Mouse (Mus musculus) stomach, postnatal 0 days (tissue): ENCODE data around the gene Gm42669. TPM values are rescaled to one million over a fixed set of nuclear protein-coding genes. Genes with fewer than 3 reads are reported as not detected.

Experiments
- ATAC-seq: fragments of 200-750 bp; cut with Nextera tagmentation; 2 replicates; pipeline ENCODE4 v1.8.0; 2017; ENCODE audit not compliant: low FRiP score, low TSS enrichment
- DNase-seq: peaks from one replicate; pipeline ENCODE4 v3.0.0-alpha.2; 2016; ENCODE audit warnings: low spot score
- H3K27ac ChIP-seq: fragments of 300-500 bp; sonication (generic); replicated peaks from 2 replicates; pipeline ENCODE4 v1.5.1; 2014; ENCODE audit warnings: mild to moderate bottlenecking, control low read depth
- H3K27me3 ChIP-seq: fragments of 300-500 bp; sonication (generic); 2 replicates; pipeline ENCODE4 v1.6.1; 2014; ENCODE audit warnings: low read length; ENCODE audit not compliant: control insufficient read depth, insufficient read depth
- H3K36me3 ChIP-seq: fragments of 300-500 bp; sonication (generic); 2 replicates; pipeline ENCODE4 v1.6.1; 2014; ENCODE audit warnings: low read length, mixed read lengths; ENCODE audit not compliant: control insufficient read depth, insufficient read depth
- H3K4me1 ChIP-seq: fragments of 300-500 bp; sonication (generic); replicated peaks from 2 replicates; pipeline ENCODE4 v1.6.1; 2014; ENCODE audit warnings: antibody characterized with exemption; ENCODE audit not compliant: control insufficient read depth, insufficient read depth
- H3K4me2 ChIP-seq: fragments of 300-500 bp; sonication (generic); replicated peaks from 2 replicates; pipeline ENCODE4 v1.6.1; 2014; ENCODE audit warnings: low read depth, mild to moderate bottlenecking, control low read depth, moderate library complexity
- H3K4me3 ChIP-seq: fragments of 300-500 bp; sonication (generic); 2 replicates; pipeline ENCODE4 v1.5.1; 2014; ENCODE audit warnings: low read depth, low read length, control low read depth
- H3K9ac ChIP-seq: fragments of 300-500 bp; sonication (generic); 2 replicates; pipeline ENCODE4 v1.6.1; 2014; ENCODE audit warnings: mild to moderate bottlenecking, low read length, control low read depth, mixed read lengths
- H3K9me3 ChIP-seq: fragments of 300-500 bp; sonication (generic); 2 replicates; pipeline ENCODE4 v1.6.1; 2016; ENCODE audit warnings: low read length; ENCODE audit not compliant: control insufficient read depth
- CTCF ChIP-seq: IDR thresholded peaks from 2 replicates; pipeline ENCODE4 v1.5.1; 2016; ENCODE audit warnings: antibody characterized with exemption, low read depth, mild to moderate bottlenecking, moderate library complexity
- EP300 ChIP-seq: optimal IDR thresholded peaks from 2 replicates; pipeline ENCODE3; 2016; ENCODE audit warnings: antibody characterized with exemption
- WGBS: fragments of 180-500 bp; shearing (Covaris S2); extraction: QIAGEN DNeasy Blood & Tissue Kit; methylation state at CpG from one replicate; pipeline ENCODE4 v1.1.7; 2014; 5-methylcytosine and 5-hydroxymethylcytosine counted together
- polyA plus RNA-seq: library from polyadenylated mRNA; unstranded; fragments of >200 nt; fragmentation: Nextera tagmentation; extraction: Ambion mirVana; gene quantifications from 2 replicates; pipeline ENCODE4 v1.2.1, GENCODE M21; 2015

The Gm42669 gene
- polyA plus RNA-seq, 1 experiment from 2014 or later, result 0.13 TPM

DNA sequence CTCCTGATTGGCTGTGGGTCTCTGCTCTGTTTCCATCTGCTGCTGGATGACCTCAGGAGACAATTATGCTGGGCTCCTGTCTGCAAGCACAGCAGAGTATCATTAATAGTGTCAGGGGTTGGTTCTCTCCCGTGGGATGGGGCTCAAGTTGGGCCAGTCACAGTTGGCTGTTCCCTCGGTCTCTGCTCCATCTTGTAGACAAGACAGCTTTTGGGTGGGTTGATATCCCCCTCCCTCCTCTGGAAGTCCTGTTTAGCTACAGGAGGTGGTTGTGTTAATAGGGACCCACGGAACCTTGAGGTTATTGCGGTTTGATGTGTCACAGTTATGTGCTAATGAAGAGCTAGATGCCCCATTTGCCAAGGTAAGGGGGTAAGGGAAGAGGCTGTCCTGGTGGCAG lies 18.4 kb upstream of the Gm42669 start:
- TF ChIP-seq CTCF (no peak), EP300 (no peak)
- ATAC-seq, result no peak
- 62% methylated on average over 4 of the region's 4 CpGs for WGBS
- H3K9me3 ChIP-seq, result no peaks in the 10 kb centered on the region
- H3K36me3 ChIP-seq, result no peaks in the 10 kb centered on the region
- H3K4me1 ChIP-seq, result no peaks in the 10 kb centered on the region
- no peaks in the 10 kb centered on the region for H3K27me3 ChIP-seq
- no peak overlapping the region for H3K9ac ChIP-seq
- DNase-seq, result no peak
- no peak overlapping the region for H3K4me3 ChIP-seq
- no peak overlapping the region for H3K27ac ChIP-seq
- no peak overlapping the region for H3K4me2 ChIP-seq

DNA sequence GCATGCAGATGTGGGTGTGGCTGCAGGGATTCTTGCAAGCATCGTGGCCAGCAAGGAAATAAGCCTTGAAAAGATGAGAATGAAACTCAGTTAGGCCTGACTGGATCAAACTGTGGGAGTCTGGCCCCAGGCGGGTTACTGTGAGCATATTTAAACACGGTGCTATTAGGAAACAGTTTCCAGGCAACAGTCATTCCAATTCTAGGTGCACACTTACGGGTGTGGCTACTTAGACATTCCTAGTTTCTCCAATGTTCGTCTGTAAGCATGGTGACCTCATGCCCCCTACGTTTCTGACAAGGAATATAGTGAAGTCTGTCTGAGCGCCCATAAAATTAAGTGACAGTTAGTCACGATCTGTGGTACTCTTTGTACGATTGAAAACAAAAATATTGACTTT lies 16.4 kb upstream of the Gm42669 start:
- WGBS, result 60% methylated on average over 9 of the region's 9 CpGs
- no peak for ATAC-seq

DNA sequence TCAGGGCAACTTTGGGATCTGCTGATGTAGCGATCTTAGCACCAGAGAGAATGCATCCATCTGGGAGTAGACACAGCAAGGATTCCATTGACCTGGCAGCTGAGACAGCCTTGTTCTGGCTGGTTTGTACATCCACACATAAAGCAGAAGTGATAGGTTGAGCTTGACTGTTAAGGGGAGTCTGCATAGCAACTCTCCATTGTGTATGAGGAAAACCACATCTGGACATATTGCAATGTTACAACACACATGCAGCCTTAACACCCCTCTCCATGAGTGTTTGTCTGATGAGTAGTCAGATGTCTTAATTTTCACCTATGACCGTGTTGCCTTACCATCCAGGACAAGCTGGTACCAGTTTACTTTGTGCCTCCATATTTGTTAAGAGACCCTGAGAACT lies 14.9 kb upstream of the Gm42669 start:
- H3K36me3 ChIP-seq, result peaks cover 3% of the 10 kb centered on the region; the same call in 1 of the 2 replicates
- no peak overlapping the region for H3K9ac ChIP-seq
- ATAC-seq (no peak), DNase-seq (no peak)
- H3K4me1 ChIP-seq, result no peaks in the 10 kb centered on the region
- no peak overlapping the region for H3K4me2 ChIP-seq
- WGBS, result 91% methylated on average over 2 of the region's 2 CpGs
- H3K27me3 ChIP-seq, result no peaks in the 10 kb centered on the region
- H3K9me3 ChIP-seq, result no peaks in the 10 kb centered on the region
- H3K27ac ChIP-seq, result no peak overlapping the region
- TF ChIP-seq CTCF, result no peak
- no peak for TF ChIP-seq EP300
- no peak overlapping the region for H3K4me3 ChIP-seq

More for the DNA sequence above, 16.4 kb upstream of the Gm42669 start:
- Histone ChIP-seq H3K36me3 (peaks cover 3% of the 10 kb centered on the region; the same call in 1 of the 2 replicates), H3K9ac (no peak overlapping the region), H3K4me2 (no peak overlapping the region), H3K27ac (no peak overlapping the region), H3K27me3 (no peaks in the 10 kb centered on the region), H3K4me1 (no peaks in the 10 kb centered on the region), H3K4me3 (no peak overlapping the region), H3K9me3 (no peaks in the 10 kb centered on the region)
- no peak for TF ChIP-seq CTCF
- no peak for TF ChIP-seq EP300
- no peak for DNase-seq

DNA sequence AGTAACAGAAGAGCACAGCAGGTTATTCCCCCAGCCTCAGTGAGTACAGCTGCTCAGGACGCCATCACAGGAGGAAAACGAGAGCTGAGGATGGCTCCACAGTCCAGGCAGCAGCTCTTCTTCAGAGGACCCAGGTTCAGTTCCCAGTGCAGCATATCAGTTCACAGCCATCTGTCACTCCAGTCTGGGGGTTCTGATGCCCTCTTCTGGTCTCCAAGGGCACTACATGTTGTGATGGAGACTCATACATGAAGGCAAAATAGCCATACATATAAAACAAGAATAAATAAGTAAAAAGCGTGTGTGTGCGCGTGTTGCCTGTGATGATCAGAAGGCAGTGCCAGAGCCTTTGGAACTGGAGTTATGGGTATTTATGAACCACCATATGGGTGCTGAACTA lies 12.7 kb upstream of the Gm42669 start:
- no peak overlapping the region for H3K4me2 ChIP-seq
- no peak overlapping the region for H3K4me3 ChIP-seq
- H3K36me3 ChIP-seq, result peaks cover 3% of the 10 kb centered on the region; the same call in 1 of the 2 replicates
- TF ChIP-seq EP300 (no peak), CTCF (peak; percentile 45)
- no peak for DNase-seq
- WGBS, result 96% methylated on average over 5 of the region's 5 CpGs
- no peak overlapping the region for H3K27ac ChIP-seq
- H3K4me1 ChIP-seq, result no peaks in the 10 kb centered on the region
- no peaks in the 10 kb centered on the region for H3K9me3 ChIP-seq
- ATAC-seq, result no peak
- H3K27me3 ChIP-seq, result no peaks in the 10 kb centered on the region
- H3K9ac ChIP-seq, result no peak overlapping the region

DNA sequence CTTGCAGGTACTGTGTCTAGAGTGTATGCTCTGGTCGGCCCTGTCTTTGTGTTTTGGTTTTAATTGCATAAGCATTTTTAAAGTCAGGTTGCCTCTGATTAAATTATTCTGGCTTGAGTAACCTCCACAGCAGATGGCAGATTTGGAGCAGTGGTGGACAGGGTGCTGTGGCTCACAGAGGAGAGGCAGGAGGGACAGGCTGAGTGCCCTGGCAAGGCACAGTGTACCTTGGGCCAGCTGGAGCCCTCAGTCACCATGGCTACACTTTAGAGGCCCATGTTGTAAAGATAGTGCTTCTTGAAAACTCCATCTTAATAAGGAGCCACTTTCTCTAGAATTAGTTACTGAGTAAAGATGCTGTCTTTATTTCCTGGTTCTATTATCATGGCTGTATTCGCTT lies 11.4 kb upstream of the Gm42669 start:
- DNase-seq (no peak), ATAC-seq (no peak)
- Histone ChIP-seq H3K27me3 (no peaks in the 10 kb centered on the region), H3K9me3 (no peaks in the 10 kb centered on the region), H3K36me3 (peaks cover 3% of the 10 kb centered on the region; the same call in 1 of the 2 replicates), H3K9ac (no peak overlapping the region), H3K4me2 (no peak overlapping the region), H3K4me3 (no peak overlapping the region), H3K4me1 (no peaks in the 10 kb centered on the region), H3K27ac (no peak overlapping the region)
- WGBS, result 92% methylated on average over 2 of the region's 2 CpGs
- TF ChIP-seq EP300 (no peak), CTCF (no peak)

DNA sequence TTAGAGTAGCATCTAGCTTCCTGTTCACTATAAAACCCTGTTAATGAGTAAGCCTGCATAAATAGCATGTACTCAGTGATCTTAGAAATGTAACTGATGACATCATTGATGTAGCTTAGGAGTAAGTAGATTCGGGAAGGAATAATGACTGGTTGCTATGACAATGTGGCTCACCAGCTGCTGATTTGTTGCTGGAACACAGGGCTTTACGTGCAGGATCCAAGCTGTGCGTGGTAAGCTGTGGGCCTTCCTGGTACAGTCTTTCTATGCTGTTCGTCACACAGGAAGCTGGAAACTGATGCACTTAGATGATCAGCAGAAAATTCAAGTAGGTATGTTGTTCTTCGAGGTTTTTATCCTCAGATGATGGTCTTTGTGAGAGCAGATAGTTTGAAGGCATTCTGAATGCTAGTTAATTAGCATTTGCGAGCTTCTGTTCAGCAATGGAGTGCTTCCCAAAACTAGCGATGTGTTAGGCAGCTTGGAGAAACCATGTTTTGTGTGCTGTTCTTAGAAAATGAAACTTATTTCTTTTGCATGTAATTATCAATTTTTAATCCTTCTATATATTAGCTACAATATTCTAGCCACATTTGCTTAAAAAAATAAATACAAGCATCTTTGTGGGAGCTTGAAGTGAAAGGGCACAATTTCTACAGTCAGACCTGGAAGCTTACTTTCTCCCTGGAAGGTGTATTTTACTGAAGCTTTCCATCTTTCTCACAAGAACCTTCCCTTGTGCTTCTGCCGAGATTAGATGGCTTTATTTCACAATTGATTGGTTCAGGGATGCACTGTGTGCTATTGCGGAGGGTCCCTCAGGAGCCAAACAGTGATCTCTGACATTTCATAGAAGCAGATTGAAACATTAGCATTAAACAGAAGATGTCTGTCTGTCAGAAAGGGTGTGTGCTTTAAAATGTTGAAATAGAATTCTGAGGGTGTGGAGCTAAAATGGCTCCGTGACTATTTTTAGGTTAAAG lies 9.6 kb upstream of the Gm42669 start:
- no peak overlapping the region for H3K27ac ChIP-seq
- peak; percentile 21; the same call in 1 of the 2 replicates for ATAC-seq
- no peaks in the 10 kb centered on the region for H3K4me1 ChIP-seq
- 61% methylated on average over 10 of the region's 10 CpGs for WGBS
- H3K9ac ChIP-seq, result no peak overlapping the region
- H3K27me3 ChIP-seq, result no peaks in the 10 kb centered on the region
- H3K4me2 ChIP-seq, result no peak overlapping the region
- no peak for DNase-seq
- H3K4me3 ChIP-seq, result no peak overlapping the region
- H3K9me3 ChIP-seq, result no peaks in the 10 kb centered on the region
- H3K36me3 ChIP-seq, result peaks cover 3% of the 10 kb centered on the region; the same call in 1 of the 2 replicates
- TF ChIP-seq EP300 (no peak), CTCF (no peak)
